Mouse (Mus musculus): Measurements from ENCODE around the gene Gm1043. TPM values are rescaled to one million over a fixed set of nuclear protein-coding genes. Genes with fewer than 3 reads are reported as not detected.
A peak's percentile ranks its signal among the peaks of the same experiment; 100 is the strongest.

Gene Gm1043
- polyA plus RNA-seq, 1 experiment: 10.7 TPM

DNA sequence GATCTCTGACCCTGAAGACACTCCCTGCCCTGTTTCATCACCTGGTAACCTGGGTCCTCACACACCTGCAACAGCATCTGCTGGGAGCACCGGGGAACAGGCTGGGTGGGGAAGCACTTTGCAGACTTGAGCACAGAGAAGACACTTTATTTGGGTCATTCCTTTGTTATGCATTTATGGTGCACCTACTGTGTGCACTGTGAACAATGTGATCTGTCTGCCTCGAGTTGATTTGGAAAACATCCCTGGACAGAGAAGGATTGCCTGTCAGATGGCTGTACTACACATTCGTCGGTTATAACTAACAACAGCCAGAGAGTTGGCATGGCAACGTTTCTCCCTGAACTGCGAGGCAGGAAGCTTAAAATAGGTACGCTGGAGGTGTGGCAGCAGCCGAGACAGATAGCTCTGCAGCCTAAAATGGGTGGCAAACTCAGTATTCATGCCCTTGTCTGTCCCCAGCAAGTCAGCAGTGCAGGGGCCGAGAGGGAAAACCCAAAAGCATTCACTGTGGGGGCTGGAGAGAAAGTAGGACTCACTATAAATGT is 147.9 kb downstream of the Gm1043 start:
- TF ChIP-seq POLR2A (IDR thresholded peaks at IDR 0.05; ENCODE audit: borderline replicate concordance, extremely low read depth, insufficient read depth, insufficient read length, poor library complexity, severe bottlenecking) (no peak), CTCF (IDR thresholded peaks at IDR 0.05; ENCODE audit: borderline replicate concordance, extremely low read depth, insufficient read depth, insufficient read length) (no peak)
- DNase-seq (ENCODE audit: low read depth): no peak

DNA sequence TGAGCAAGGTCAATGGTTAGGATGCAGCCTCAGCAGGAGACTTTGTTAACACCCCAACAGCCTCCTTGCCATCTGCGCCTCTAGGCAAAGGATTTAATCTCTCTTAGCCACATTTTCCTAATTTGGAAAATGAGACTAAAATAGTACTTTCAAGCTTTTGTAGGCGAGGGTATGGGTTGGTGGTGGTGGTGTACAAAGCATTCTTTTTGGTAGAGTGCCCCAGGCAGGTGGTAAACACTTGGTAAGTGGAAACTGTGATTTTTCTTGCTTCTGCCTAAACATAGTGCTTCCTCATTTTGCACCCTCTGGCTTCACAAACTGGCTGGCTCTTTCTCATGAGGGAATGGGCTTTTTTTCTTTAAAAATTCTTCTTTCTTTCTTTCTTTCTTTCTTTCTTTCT is 153.5 kb downstream of the Gm1043 start:
- no peak for TF ChIP-seq POLR2A (IDR thresholded peaks at IDR 0.05; ENCODE audit: borderline replicate concordance, extremely low read depth, insufficient read depth, insufficient read length, poor library complexity, severe bottlenecking)
- TF ChIP-seq CTCF (IDR thresholded peaks at IDR 0.05; ENCODE audit: borderline replicate concordance, extremely low read depth, insufficient read depth, insufficient read length): no peak
- no peak for DNase-seq (ENCODE audit: low read depth)

DNA sequence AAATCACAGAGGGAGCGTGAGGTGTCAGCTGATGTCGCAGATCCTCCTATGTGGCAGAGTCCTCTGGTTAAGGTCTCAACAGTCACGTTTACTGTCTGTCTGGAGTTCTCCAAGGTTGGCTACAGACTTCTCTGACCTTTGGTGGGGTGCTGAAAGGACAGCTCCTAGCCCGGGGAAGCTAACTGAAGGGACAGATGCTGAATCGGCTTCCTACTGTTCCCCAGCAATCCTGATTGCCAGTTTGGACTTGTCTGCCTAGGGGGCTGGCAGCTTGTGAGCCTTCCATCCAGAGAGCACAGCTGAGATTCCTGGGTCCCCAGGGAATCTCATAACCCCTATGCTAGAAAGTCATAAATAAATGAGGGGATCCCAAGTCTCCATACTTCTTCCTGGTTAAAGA is 155.4 kb downstream of the Gm1043 start:
- TF ChIP-seq POLR2A (IDR thresholded peaks at IDR 0.05; ENCODE audit: borderline replicate concordance, extremely low read depth, insufficient read depth, insufficient read length, poor library complexity, severe bottlenecking) (no peak), CTCF (IDR thresholded peaks at IDR 0.05; ENCODE audit: borderline replicate concordance, extremely low read depth, insufficient read depth, insufficient read length) (no peak)
- no peak for DNase-seq (ENCODE audit: low read depth)

GRCm38 (mm10) chr5:37241224-37241623 is 156.1 kb downstream of the Gm1043 start:
- TF ChIP-seq CTCF (IDR thresholded peaks at IDR 0.05; ENCODE audit: borderline replicate concordance, extremely low read depth, insufficient read depth, insufficient read length): no peak
- TF ChIP-seq POLR2A (IDR thresholded peaks at IDR 0.05; ENCODE audit: borderline replicate concordance, extremely low read depth, insufficient read depth, insufficient read length, poor library complexity, severe bottlenecking): no peak
- no peak for DNase-seq (ENCODE audit: low read depth)

DNA sequence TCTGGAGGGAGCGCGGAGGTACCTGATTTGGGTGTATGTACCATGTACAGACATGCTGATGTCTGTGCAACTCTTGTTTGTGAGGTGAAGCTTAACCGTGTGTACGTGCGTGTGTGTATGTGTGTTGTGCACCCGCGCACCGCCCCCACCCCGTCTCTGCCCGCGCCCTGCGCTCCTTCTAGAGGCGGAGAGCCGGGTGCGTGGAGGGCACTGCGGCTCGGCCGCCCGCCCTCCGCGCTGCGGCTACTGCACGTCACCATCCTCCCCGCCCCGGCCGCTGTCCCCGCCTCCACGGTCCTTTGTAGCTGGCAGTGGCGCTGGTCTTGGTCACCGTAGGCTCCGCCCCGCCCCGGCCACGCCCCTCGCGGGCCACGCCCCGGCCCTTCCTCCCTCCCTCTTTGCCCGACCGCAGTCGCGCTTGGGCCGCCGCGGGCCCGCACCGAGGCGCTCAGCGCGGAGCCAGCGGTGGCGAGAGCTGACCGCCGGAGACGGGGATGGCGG is 156.5 kb downstream of the Gm1043 start, which contains the start of gene Crmp1:
Crmp1 (plus strand) TSS at position 290 of the 501 bp plus-strand sequence.
- DNase-seq (ENCODE audit: low read depth): peak; percentile 96
- TF ChIP-seq POLR2A (IDR thresholded peaks at IDR 0.05; ENCODE audit: borderline replicate concordance, extremely low read depth, insufficient read depth, insufficient read length, poor library complexity, severe bottlenecking) (peak; percentile 71), CTCF (IDR thresholded peaks at IDR 0.05; ENCODE audit: borderline replicate concordance, extremely low read depth, insufficient read depth, insufficient read length) (no peak)

GRCm38 (mm10) chr5:37242360-37243168 is 157.4 kb downstream of the Gm1043 start:
- no peak for DNase-seq (ENCODE audit: low read depth)
- TF ChIP-seq POLR2A (IDR thresholded peaks at IDR 0.05; ENCODE audit: borderline replicate concordance, extremely low read depth, insufficient read depth, insufficient read length, poor library complexity, severe bottlenecking) (no peak), CTCF (IDR thresholded peaks at IDR 0.05; ENCODE audit: borderline replicate concordance, extremely low read depth, insufficient read depth, insufficient read length) (no peak)

- peak; percentile 62 for DNase-seq (ENCODE audit: low read depth)
- TF ChIP-seq POLR2A (IDR thresholded peaks at IDR 0.05; ENCODE audit: borderline replicate concordance, extremely low read depth, insufficient read depth, insufficient read length, poor library complexity, severe bottlenecking) (no peak), CTCF (IDR thresholded peaks at IDR 0.05; ENCODE audit: borderline replicate concordance, extremely low read depth, insufficient read depth, insufficient read length) (no peak)
Measured at GRCm38 (mm10) chr5:37243169-37243886, 158.2 kb downstream of the Gm1043 start.

- TF ChIP-seq POLR2A (IDR thresholded peaks at IDR 0.05; ENCODE audit: borderline replicate concordance, extremely low read depth, insufficient read depth, insufficient read length, poor library complexity, severe bottlenecking) (no peak), CTCF (IDR thresholded peaks at IDR 0.05; ENCODE audit: borderline replicate concordance, extremely low read depth, insufficient read depth, insufficient read length) (no peak)
- DNase-seq (ENCODE audit: low read depth): peak; percentile 95
Measured at GRCm38 (mm10) chr5:37244161-37244560, 159.0 kb downstream of the Gm1043 start.

DNA sequence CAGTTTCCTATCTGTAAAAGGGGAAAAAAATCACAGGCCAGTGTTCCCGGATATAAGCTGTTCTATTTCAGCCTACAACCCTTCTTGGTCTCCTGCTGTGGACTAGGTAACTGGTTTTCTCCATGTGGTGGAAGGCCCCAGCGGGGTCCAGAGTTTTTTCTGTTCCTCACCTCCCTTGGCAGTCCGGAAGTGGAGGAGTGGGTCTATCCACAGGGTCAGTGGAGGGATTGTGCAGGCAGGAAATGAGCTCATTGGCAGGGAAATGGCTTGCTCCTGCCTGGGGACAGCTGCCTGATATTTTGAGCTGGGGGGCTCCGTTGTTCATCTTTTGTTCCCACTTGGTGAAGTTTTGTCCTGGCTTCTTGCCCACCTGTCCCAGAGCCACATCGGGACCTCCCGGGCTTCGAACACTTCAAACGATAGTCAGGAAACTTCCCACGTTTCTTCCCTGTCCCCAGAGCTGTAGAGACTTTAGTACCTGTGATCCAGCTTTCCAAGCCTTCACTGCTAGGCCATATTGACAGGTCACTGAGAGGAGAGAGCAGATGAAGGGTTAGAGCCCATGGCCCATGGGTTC is 159.6 kb downstream of the Gm1043 start:
- TF ChIP-seq POLR2A (IDR thresholded peaks at IDR 0.05; ENCODE audit: borderline replicate concordance, extremely low read depth, insufficient read depth, insufficient read length, poor library complexity, severe bottlenecking) (no peak), CTCF (IDR thresholded peaks at IDR 0.05; ENCODE audit: borderline replicate concordance, extremely low read depth, insufficient read depth, insufficient read length) (no peak)
- no peak for DNase-seq (ENCODE audit: low read depth)

- peak; percentile 96 for DNase-seq (ENCODE audit: low read depth)
- peak; percentile 96 for TF ChIP-seq POLR2A (IDR thresholded peaks at IDR 0.05; ENCODE audit: borderline replicate concordance, extremely low read depth, insufficient read depth, insufficient read length, poor library complexity, severe bottlenecking)
- TF ChIP-seq CTCF (IDR thresholded peaks at IDR 0.05; ENCODE audit: borderline replicate concordance, extremely low read depth, insufficient read depth, insufficient read length): peak; percentile 42; the same call in 1 of the 2 replicates
Measured at GRCm38 (mm10) chr5:37245651-37246050, 160.5 kb downstream of the Gm1043 start.

Data from brain, embryonic 14.5 days (tissue).